8 mouse cellular contexts compared by ENCODE assay signal in genomic region chr6:100286573-100287333, GRCm38 (mm10). TPM values are rescaled to one million over a fixed set of nuclear protein-coding genes. Genes with fewer than 3 reads are reported as not detected.
A peak's percentile ranks its signal among the peaks of the same experiment; 100 is the strongest.
DNase-seq lines count a peak whose midpoint lies in the region; ATAC-seq lines count a peak whose summit lies in the region.

No protein-coding gene starts in this region.

- no peaks in the 10 kb centered on the region for H3K27me3 ChIP-seq in intestine, embryonic 15.5 days (replicated peaks)
- peaks cover 40% of the 10 kb centered on the region for H3K27me3 ChIP-seq in midbrain, embryonic 10.5 days (ENCODE audit: low read depth, poor library complexity, severe bottlenecking)

- under 1% methylated on average over 71 of the region's 117 CpGs for WGBS in intestine, embryonic 15.5 days
- WGBS in midbrain, embryonic 10.5 days, result 2% methylated on average over 111 of the region's 117 CpGs

- peak overlapping the region; percentile 82 for H3K4me3 ChIP-seq in intestine, embryonic 15.5 days (replicated peaks)
- peak overlapping the region; percentile 80 for H3K4me3 ChIP-seq in midbrain, embryonic 10.5 days

- ATAC-seq in intestine, embryonic 15.5 days, result peak; percentile 82

- H3K9ac ChIP-seq in intestine, embryonic 15.5 days, result peak overlapping the region; percentile 89

- no peaks in the 10 kb centered on the region for H3K9me3 ChIP-seq in intestine, embryonic 15.5 days
- no peaks in the 10 kb centered on the region for H3K9me3 ChIP-seq in midbrain, embryonic 10.5 days (replicated peaks)

- peaks cover 13% of the 10 kb centered on the region for H3K4me1 ChIP-seq in intestine, embryonic 15.5 days (replicated peaks)
- H3K4me1 ChIP-seq in midbrain, embryonic 10.5 days, result peaks cover 34% of the 10 kb centered on the region

- peak overlapping the region; percentile 94 for H3K27ac ChIP-seq in intestine, embryonic 15.5 days
- peak overlapping the region; percentile 98 for H3K27ac ChIP-seq in midbrain, embryonic 10.5 days (replicated peaks)

- peak; percentile 48 for DNase-seq in adrenal gland, adult 8-10 months
- peak; percentile 78 for DNase-seq in embryo, embryonic 11 days
- DNase-seq in gastrocnemius, postnatal 36 days, result peak; percentile 65 to 70
- peak; percentile 68 for DNase-seq in left cerebral cortex, postnatal 4 days
- peak; percentile 74 for DNase-seq in midbrain, embryonic 10.5 days (ENCODE audit: low spot score)
- peak; percentile 69 for DNase-seq in right cerebral cortex, postnatal 4 days
- peak; percentile 82 for DNase-seq in yolk sac, embryonic 10.5 days (ENCODE audit: low spot score)

- no peaks in the 10 kb centered on the region for H3K36me3 ChIP-seq in intestine, embryonic 15.5 days
- H3K36me3 ChIP-seq in midbrain, embryonic 10.5 days, result 0 out of 2 replicates have a peak, but pooled peaks cover 2% of the 10 kb centered on the region

- H3K4me2 ChIP-seq in intestine, embryonic 15.5 days (replicated peaks), result peak overlapping the region; percentile 65

- intact Hi-C loops in gastrocnemius, postnatal 36 days (cut with DNase I), result loop anchor here (2.0 to 10.0 kb wide), 5 partner anchors 40 to 484 kb away; no protein-coding TSS in a partner anchor
- intact Hi-C loops in left cerebral cortex, postnatal 4 days (cut with DNase I), result loop anchor here (5.0 to 10.0 kb wide), 2 partner anchors 358 to 384 kb away; no protein-coding TSS in a partner anchor

RNA-seq across cellular contexts. Expression of gene Rybp, which starts 0.5 kb away (rescaled TPM):
- total RNA-seq in adrenal gland, adult 8-10 months (2022), result 10 to 100 TPM; 22.0 to 31.9 (median 28.6) TPM
- 1 to 10 TPM; 4.3 to 5.0 TPM for total RNA-seq in gastrocnemius, postnatal 36 days (2021)
- 15.4 and 17.8 TPM in 2 replicates for polyA plus RNA-seq in intestine, embryonic 15.5 days (2015; fragmentation: Nextera tagmentation; extraction: Ambion mirVana)
- total RNA-seq in left cerebral cortex, postnatal 4 days (2021), result 10 to 100 TPM; 67.6 to 70.6 TPM
- 11.1 and 11.2 TPM in 2 replicates for polyA plus RNA-seq in midbrain, embryonic 10.5 days (2016; fragmentation: Nextera tagmentation; extraction: Ambion mirVana)

Comparison
In these comparisons a context has a peak if more than half of its experiments do, and no peak if none do; other contexts are left out.
1. Peak in every context shown above with its lines: DNase-seq, ATAC-seq, H3K4me3 ChIP-seq and H3K27ac ChIP-seq.